Mouse (Mus musculus) testis, adult 2 months (tissue): ENCODE measurements at regions not wholly inside any gene's neighbourhood (a gene's known extent, or its start where the extent isn't known, plus 50 kb on each side); places are given as distances from the start of the nearest gene placed in this dataset.

Source experiments
- H3K27ac ChIP-seq: fragments of 200-500 bp; 2 replicates; pipeline ENCODE4 v1.5.1; 2012; ENCODE audit warnings: low read depth, low read length; ENCODE audit not compliant: control insufficient read depth, insufficient read depth
- H3K27me3 ChIP-seq: fragments of 200-500 bp; 2 replicates; pipeline ENCODE4 v1.6.1; 2012; ENCODE audit warnings: mild to moderate bottlenecking, low read length, moderate library complexity; ENCODE audit not compliant: control insufficient read depth, insufficient read depth
- H3K36me3 ChIP-seq: fragments of 200-500 bp; 2 replicates; pipeline ENCODE4 v1.6.1; 2012; ENCODE audit warnings: mild to moderate bottlenecking, low read length; ENCODE audit not compliant: control insufficient read depth, insufficient read depth
- H3K4me1 ChIP-seq: fragments of 200-500 bp; 2 replicates; pipeline ENCODE4 v1.6.1; 2012; ENCODE audit warnings: low read length; ENCODE audit not compliant: control insufficient read depth, insufficient read depth
- H3K4me3 ChIP-seq: fragments of 200-500 bp; 2 replicates; pipeline ENCODE4 v1.5.1; 2012; ENCODE audit warnings: low read depth, mild to moderate bottlenecking, low read length, moderate library complexity, mixed read lengths; ENCODE audit not compliant: control insufficient read depth
- CTCF ChIP-seq: fragments of 200-500 bp; IDR thresholded peaks from 2 replicates; pipeline ENCODE4 v1.5.1; 2012; ENCODE audit warnings: low read depth, mild to moderate bottlenecking, inconsistent platforms, low read length, moderate library complexity; ENCODE audit not compliant: control insufficient read depth, insufficient read depth, insufficient replicate concordance
- POLR2A ChIP-seq: fragments of 200-500 bp; IDR thresholded peaks from 2 replicates; pipeline ENCODE4 v1.6.1; 2012; ENCODE audit warnings: low read depth, mild to moderate bottlenecking, inconsistent platforms, low read length, moderate library complexity; ENCODE audit not compliant: control insufficient read depth

- no peak overlapping the region for H3K27ac ChIP-seq
- no peak for TF ChIP-seq CTCF
- no peak for TF ChIP-seq POLR2A
- H3K4me3 ChIP-seq = no peak overlapping the region
- H3K4me1 ChIP-seq = no peaks in the 10 kb centered on the region
- no peaks in the 10 kb centered on the region for H3K27me3 ChIP-seq
- no peaks in the 10 kb centered on the region for H3K36me3 ChIP-seq
These were observed 407.0 kb downstream of the Tfap2b start for GRCm38 (mm10) chr1:19615688-19616087.

GRCm38 (mm10) chr1:19639136-19639535 is 430.4 kb downstream of the Tfap2b start:
- Histone ChIP-seq H3K4me1 (no peaks in the 10 kb centered on the region), H3K27me3 (no peaks in the 10 kb centered on the region)
- TF ChIP-seq POLR2A (no peak), CTCF (no peak)

GRCm38 (mm10) chr1:19647713-19648589 is 439.2 kb downstream of the Tfap2b start:
- TF ChIP-seq POLR2A (no peak), CTCF (no peak)
- Histone ChIP-seq H3K4me1 (no peaks in the 10 kb centered on the region), H3K27me3 (no peaks in the 10 kb centered on the region)

More at GRCm38 (mm10) chr1:19639136-19639535, 430.4 kb downstream of the Tfap2b start:
- Histone ChIP-seq H3K36me3 (no peaks in the 10 kb centered on the region), H3K4me3 (no peak overlapping the region), H3K27ac (no peak overlapping the region)

GRCm38 (mm10) chr1:19662142-19662541 is 453.4 kb downstream of the Tfap2b start:
- no peak overlapping the region for H3K4me3 ChIP-seq
- no peaks in the 10 kb centered on the region for H3K36me3 ChIP-seq
- TF ChIP-seq CTCF = no peak
- no peak for TF ChIP-seq POLR2A
- H3K27ac ChIP-seq = no peak overlapping the region
- H3K4me1 ChIP-seq = no peaks in the 10 kb centered on the region
- no peaks in the 10 kb centered on the region for H3K27me3 ChIP-seq

More at GRCm38 (mm10) chr1:19647713-19648589, 439.2 kb downstream of the Tfap2b start:
- H3K4me3 ChIP-seq = no peak overlapping the region
- H3K27ac ChIP-seq = no peak overlapping the region
- no peaks in the 10 kb centered on the region for H3K36me3 ChIP-seq

- no peak for TF ChIP-seq POLR2A
- TF ChIP-seq CTCF = no peak
- Histone ChIP-seq H3K4me1 (no peaks in the 10 kb centered on the region), H3K27me3 (no peaks in the 10 kb centered on the region), H3K4me3 (no peak overlapping the region), H3K36me3 (no peaks in the 10 kb centered on the region), H3K27ac (no peak overlapping the region)
These were observed 454.1 kb downstream of the Tfap2b start for GRCm38 (mm10) chr1:19662779-19663178.

GRCm38 (mm10) chr1:19673448-19674396 is 465.0 kb downstream of the Tfap2b start:
- TF ChIP-seq CTCF (no peak), POLR2A (no peak)
- Histone ChIP-seq H3K27me3 (no peaks in the 10 kb centered on the region), H3K36me3 (no peaks in the 10 kb centered on the region), H3K4me3 (no peak overlapping the region), H3K4me1 (no peaks in the 10 kb centered on the region), H3K27ac (no peak overlapping the region)

- TF ChIP-seq CTCF (no peak), POLR2A (no peak)
- no peak overlapping the region for H3K27ac ChIP-seq
- H3K4me3 ChIP-seq = no peak overlapping the region
- H3K4me1 ChIP-seq = no peaks in the 10 kb centered on the region
- H3K36me3 ChIP-seq = no peaks in the 10 kb centered on the region
- H3K27me3 ChIP-seq = no peaks in the 10 kb centered on the region
These were observed 465.7 kb downstream of the Tfap2b start for GRCm38 (mm10) chr1:19674397-19674770.
